Mouse (Mus musculus) liver, postnatal 0 days (tissue): Measurements from ENCODE around the gene Fgf11.

Source experiments
- CTCF ChIP-seq: sonication (generic); IDR thresholded peaks from 2 replicates; pipeline ENCODE4 v1.5.1; 2016; ENCODE audit warnings: antibody characterized with exemption, low read depth
- EP300 ChIP-seq: IDR thresholded peaks from 2 replicates; pipeline ENCODE4 v1.6.1; 2016; ENCODE audit warnings: antibody characterized with exemption, low read depth, mild to moderate bottlenecking

- TF ChIP-seq CTCF, result 0 out of 2 replicates have a peak, but pooled peaks have one; percentile 8
- TF ChIP-seq EP300, result no peak
Observed at GRCm38 (mm10) chr11:69804972-69805909, 3.6 kb upstream of the Fgf11 start, which contains the start of gene Tmem102.
